ENCODE assay signal across 8 mouse cellular contexts in the genomic region with DNA sequence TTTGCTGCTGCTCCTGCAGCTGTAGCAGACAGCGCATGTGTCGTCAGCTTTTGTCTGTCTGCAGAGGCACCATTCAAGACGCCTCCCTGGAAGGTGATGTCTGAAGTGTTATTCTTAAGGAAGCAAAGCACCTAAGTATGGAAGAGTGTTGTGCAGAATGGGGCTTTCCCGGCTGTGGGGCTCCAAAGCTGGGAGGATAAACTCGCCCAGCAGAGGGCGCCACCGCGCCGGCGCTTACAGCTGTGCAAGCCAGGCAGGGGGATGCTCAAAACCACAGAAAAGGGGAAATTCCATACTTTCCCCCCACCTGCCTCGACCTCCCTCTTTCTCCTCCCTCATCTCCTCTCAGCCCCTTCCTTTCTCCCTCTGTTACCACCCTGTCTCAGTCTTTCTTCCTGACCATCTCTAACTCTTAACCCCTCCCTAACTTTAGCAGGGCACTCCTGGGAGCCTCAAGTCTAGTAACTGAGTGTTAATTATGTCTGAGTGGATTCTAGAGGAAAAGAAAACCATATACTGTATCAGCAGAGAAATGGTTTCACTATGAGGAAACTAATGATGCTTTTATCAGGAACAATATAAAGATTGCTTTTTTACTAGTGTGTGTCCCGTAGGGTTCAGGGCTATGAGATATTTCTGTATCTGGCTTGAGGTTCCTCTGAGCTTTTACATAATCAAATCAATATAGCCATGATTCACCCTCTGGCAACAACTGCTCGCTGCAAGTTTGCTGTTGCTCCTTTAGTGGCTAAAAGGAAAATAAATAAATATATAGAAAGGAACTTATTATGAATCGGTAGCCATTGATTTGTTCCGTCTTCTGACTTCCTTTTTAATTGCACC.
DNase-seq lines count a peak whose midpoint lies in the region; ATAC-seq and TF ChIP-seq lines count a peak whose summit lies in the region.

No protein-coding gene starts in this region.

- peak; percentile 54 for DNase-seq in ES-E14 (ENCODE audit: low read depth, low spot score)
- peak; percentile 9 for DNase-seq in c-Kit-positive CD71-negative TER-119-negative erythroid progenitor cells, embryonic 14.5 days (ENCODE audit: low read depth)
- peak; percentile 90 for DNase-seq in forebrain, embryonic 11.5 days (ENCODE audit: low spot score)
- DNase-seq in heart, postnatal 25 days (ENCODE audit: low spot score): peak; percentile 35
- peak; percentile 77 for DNase-seq in layer of hippocampus, adult 11-12 months (ENCODE audit: low spot score)
- DNase-seq in lung, adult 2 months: peak; percentile 54
- peak; percentile 31 to 43 for DNase-seq in thymus, postnatal 36 days

- no peak overlapping the region for H3K4me3 ChIP-seq in ES-E14 (ENCODE audit: insufficient read depth in 1 of 2, low read depth in 1 of 2, low read length in 2 of 2, poor library complexity in 1 of 2, severe bottlenecking in 1 of 2)
- no peak overlapping the region for H3K4me3 ChIP-seq in forebrain, embryonic 11.5 days (ENCODE audit: low read depth, low read length)
- no peak overlapping the region for H3K4me3 ChIP-seq in lung, adult 2 months (replicated peaks; ENCODE audit: extremely low read depth, low read depth, low read length)
- H3K4me3 ChIP-seq in olfactory bulb, adult 2 months (ENCODE audit: insufficient read depth, low read depth, low read length): no peak overlapping the region

- intact Hi-C loops in heart, postnatal 25 days (cut with DNase I): loop anchor here (5.0 to 10.0 kb wide), 2 partner anchors 48 to 270 kb away; no protein-coding TSS in a partner anchor

- H3K9me3 ChIP-seq in ES-E14 (ENCODE audit: control insufficient read depth, insufficient read depth, low read depth, low read length): no peaks in the 10 kb centered on the region
- no peaks in the 10 kb centered on the region for H3K9me3 ChIP-seq in forebrain, embryonic 11.5 days (ENCODE audit: control insufficient read depth, low read length)

- peak; percentile 40 for TF ChIP-seq CTCF in lung, adult 2 months (IDR thresholded peaks at IDR 0.05; ENCODE audit: insufficient read depth, low read length)
- peak; percentile 92 for TF ChIP-seq CTCF in olfactory bulb, adult 2 months (IDR thresholded peaks at IDR 0.05; ENCODE audit: insufficient read depth, low read depth, low read length)

- TF ChIP-seq POLR2A in lung, adult 2 months (IDR thresholded peaks at IDR 0.05; ENCODE audit: borderline replicate concordance, extremely low read depth, low read depth, low read length): no peak
- no peak for TF ChIP-seq POLR2A in olfactory bulb, adult 2 months (IDR thresholded peaks at IDR 0.05; ENCODE audit: insufficient read depth, low read depth, low read length)

- H3K9ac ChIP-seq in ES-E14 (ENCODE audit: insufficient read depth, low read depth, low read length, poor library complexity, severe bottlenecking): no peak overlapping the region
- no peak overlapping the region for H3K9ac ChIP-seq in forebrain, embryonic 11.5 days (ENCODE audit: low read length)

- H3K27me3 ChIP-seq in forebrain, embryonic 11.5 days (ENCODE audit: control insufficient read depth, insufficient read depth, low read length): no peaks in the 10 kb centered on the region

- no peak overlapping the region for H3K27ac ChIP-seq in ES-E14 (ENCODE audit: insufficient read depth, low read depth, low read length, poor library complexity, severe bottlenecking)
- H3K27ac ChIP-seq in forebrain, embryonic 11.5 days (ENCODE audit: low read depth, low read length): no peak overlapping the region
- no peak overlapping the region for H3K27ac ChIP-seq in olfactory bulb, adult 2 months (ENCODE audit: insufficient read depth, low read depth, low read length)

- peak; percentile 55 for ATAC-seq in forebrain, embryonic 11.5 days (replicated peaks; ENCODE audit: low FRiP score)

- in situ Hi-C loops in ES-E14 (cut with MboI; ENCODE audit: low sequenced_read_pairs in 2 of 2, unreplicated experiment in 2 of 2): no loop called here

- no peaks in the 10 kb centered on the region for H3K36me3 ChIP-seq in ES-E14 (ENCODE audit: control insufficient read depth, insufficient read depth, low read length, poor library complexity, severe bottlenecking)
- no peaks in the 10 kb centered on the region for H3K36me3 ChIP-seq in forebrain, embryonic 11.5 days (ENCODE audit: control insufficient read depth, insufficient read depth, low read length)

- WGBS in forebrain, embryonic 11.5 days: 25% methylated on average over 15 of the region's 15 CpGs
- 16% methylated on average over 15 of the region's 15 CpGs for WGBS in lung, adult 2 months
- WGBS in olfactory bulb, adult 2 months: 22% methylated on average over 15 of the region's 15 CpGs

- no peak overlapping the region for H3K4me2 ChIP-seq in forebrain, embryonic 11.5 days (ENCODE audit: low read depth, low read length, severe bottlenecking)

- H3K4me1 ChIP-seq in ES-E14 (ENCODE audit: control insufficient read depth in 2 of 2, insufficient read depth in 2 of 2, low read length in 2 of 2, poor library complexity in 1 of 2): no peaks in the 10 kb centered on the region
- H3K4me1 ChIP-seq in forebrain, embryonic 11.5 days (replicated peaks; ENCODE audit: control insufficient read depth, insufficient read depth, low read length): no peaks in the 10 kb centered on the region
- no peaks in the 10 kb centered on the region for H3K4me1 ChIP-seq in lung, adult 2 months (ENCODE audit: control insufficient read depth, insufficient read depth, low read length)
- peaks cover 4% of the 10 kb centered on the region; the same call in 1 of the 2 replicates for H3K4me1 ChIP-seq in olfactory bulb, adult 2 months (ENCODE audit: control insufficient read depth, insufficient read depth, low read length)

TF ChIP-seq in ES-E14, 5 proteins besides CTCF, POLR2A, EP300 and RAD21:
- peak; percentile 95; the same call in 1 of the 2 replicates for TF ChIP-seq ZC3H11A (IDR thresholded peaks at IDR 0.05; ENCODE audit: borderline replicate concordance, low read depth, low read length)
- no peak for TF ChIP-seq CHD2 (IDR thresholded peaks at IDR 0.05; ENCODE audit: low read depth, low read length)

Comparison
In these comparisons a context has a peak if more than half of its experiments do, and no peak if none do; other contexts are left out.
1. DNase-seq: peak in every context shown above with its lines; median percentile 90 in forebrain, embryonic 11.5 days; 77 in layer of hippocampus, adult 11-12 months; 54 in ES-E14; 54 in lung, adult 2 months; 37 in thymus, postnatal 36 days; 35 in heart, postnatal 25 days; 9 in c-Kit-positive CD71-negative TER-119-negative erythroid progenitor cells, embryonic 14.5 days.